In the genomic region with DNA sequence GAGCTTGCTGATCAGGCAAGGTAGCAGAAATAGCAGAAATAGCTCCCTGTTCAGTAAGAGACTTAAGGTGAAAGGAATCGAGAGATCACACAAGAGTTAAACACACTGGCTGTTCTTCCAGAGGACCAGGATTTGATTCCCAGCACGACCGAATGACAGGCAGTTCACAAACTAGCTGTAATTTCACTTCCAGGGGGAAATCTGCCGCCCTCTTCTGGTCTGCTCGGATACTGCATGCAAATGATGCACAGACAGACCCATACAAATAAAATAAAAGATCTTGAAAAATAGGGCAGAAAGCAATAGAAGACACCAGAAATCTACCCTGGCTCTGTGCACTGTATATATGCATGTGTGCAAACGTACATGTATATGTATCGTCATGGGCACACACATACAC, we compare ENCODE assay signal across 9 mouse cellular contexts. TPM values are rescaled to one million over a fixed set of nuclear protein-coding genes. Genes with fewer than 3 reads are reported as not detected.
A peak's percentile ranks its signal among the peaks of the same experiment; 100 is the strongest.
DNase-seq lines count a peak whose midpoint lies in the region; ATAC-seq lines count a peak whose summit lies in the region.
"Had no signal": no experiment of that assay in that cellular context is flagged by ENCODE, and none has a peak within 500 bp of the region (broad histone marks: within the 10 kb centered on the region; RNA-seq: fewer than 3 reads in every experiment).

No protein-coding gene starts in this region.

- peak; percentile 40 for DNase-seq in kidney, adult 18-20 months
- DNase-seq in A20 (ENCODE audit: low read depth, low spot score) (peak; percentile 73), ES-CJ7 (ENCODE audit: low read depth, low spot score) (peak; percentile 76)
- DNase-seq in lung, postnatal 14 days: peak; percentile 34
- DNase-seq in left cerebral cortex, adult 9 months (ENCODE audit: low spot score in 2 of 2): no peak
- DNase-seq in left cerebral cortex, postnatal 4 days: no peak
- no peak for DNase-seq in adrenal gland, postnatal 25 days

- H3K27me3 ChIP-seq in kidney, embryonic 16.5 days (ENCODE audit: insufficient read depth, low read length): no peaks in the 10 kb centered on the region

- peaks cover 4% of the 10 kb centered on the region; the same call in 1 of the 2 replicates for H3K9me3 ChIP-seq in kidney, embryonic 16.5 days (ENCODE audit: low read length)

- ATAC-seq in kidney, embryonic 16.5 days (ENCODE audit: low FRiP score, low TSS enrichment): no peak
- ATAC-seq: inflammation-experienced regulatory T-cells, adult 6 months had no signal

- H3K9ac ChIP-seq in kidney, embryonic 16.5 days (replicated peaks; ENCODE audit: low read length): no peak overlapping the region

- H3K36me3 ChIP-seq in kidney, embryonic 16.5 days (ENCODE audit: insufficient read depth, low read length): no peaks in the 10 kb centered on the region

- no peak overlapping the region for H3K27ac ChIP-seq in kidney, embryonic 16.5 days (ENCODE audit: low read length)

- WGBS in kidney, embryonic 16.5 days: 59% methylated on average over 7 of the region's 7 CpGs

- peaks cover 13% of the 10 kb centered on the region for H3K4me1 ChIP-seq in kidney, embryonic 16.5 days (ENCODE audit: insufficient read depth, low read length)

- intact Hi-C loops in left cerebral cortex, postnatal 4 days (cut with DNase I): no loop called here

- no peak overlapping the region for H3K4me3 ChIP-seq in kidney, embryonic 16.5 days (ENCODE audit: low read length)

- H3K4me2 ChIP-seq in kidney, embryonic 16.5 days (replicated peaks; ENCODE audit: low read depth, low read length): no peak overlapping the region

RNA-seq across cellular contexts. Expression of a gene that starts 2.3 kb away (rescaled TPM):
- polyA plus RNA-seq in kidney, embryonic 16.5 days (2015; fragmentation: Nextera tagmentation; extraction: Ambion mirVana): 87.8 and 88.1 TPM in 2 replicates
- total RNA-seq in left cerebral cortex, postnatal 4 days (2021): 10 to 100 TPM; 51.2 to 56.2 TPM
- 31.3 and 35.6 TPM in 2 replicates for total RNA-seq in adrenal gland, postnatal 25 days (2021)

RNA-seq across cellular contexts. Expression of a gene that starts 22.6 kb away (rescaled TPM):
- polyA plus RNA-seq in kidney, embryonic 16.5 days (2015; fragmentation: Nextera tagmentation; extraction: Ambion mirVana): 48.1 and 51.5 TPM in 2 replicates
- 10 to 100 TPM; 28.0 to 28.6 TPM for total RNA-seq in left cerebral cortex, postnatal 4 days (2021)
- 1.0 and 1.6 TPM in 2 replicates for total RNA-seq in adrenal gland, postnatal 25 days (2021)
- polyA plus RNA-seq: inflammation-experienced regulatory T-cells, adult 6 months had no signal

RNA-seq across cellular contexts. Expression of a gene that starts 47.4 kb away (rescaled TPM):
- 291 and 296 TPM in 2 replicates for polyA plus RNA-seq in kidney, embryonic 16.5 days (2015; fragmentation: Nextera tagmentation; extraction: Ambion mirVana)
- 100 to 1,000 TPM; 193 to 195 TPM for total RNA-seq in left cerebral cortex, postnatal 4 days (2021)
- total RNA-seq in adrenal gland, postnatal 25 days (2021): 150 and 200 TPM in 2 replicates

Comparison
In these comparisons a context has a peak if more than half of its experiments do, and no peak if none do; other contexts are left out.
1. DNase-seq: peak in kidney, adult 18-20 months (single experiment), A20 (single experiment), ES-CJ7 (single experiment) and lung, postnatal 14 days (single experiment); none in left cerebral cortex, adult 9 months (0 of 2), left cerebral cortex, postnatal 4 days (single experiment) and adrenal gland, postnatal 25 days (single experiment).
2. RNA of a gene that starts 22.6 kb away (total RNA-seq): 28.0 to 28.6 TPM in left cerebral cortex, postnatal 4 days; 1.0 to 1.6 TPM in adrenal gland, postnatal 25 days; every median in the first group is over 10 times any median in the second.